Mouse (Mus musculus) retina, embryonic 14.5 days (tissue): ENCODE measurements at regions not wholly inside any gene's neighbourhood (a gene's known extent, or its start where the extent isn't known, plus 50 kb on each side); places are given as distances from the start of the nearest gene placed in this dataset.

Experiments used
- DNase-seq: peaks from one replicate; pipeline ENCODE4 v3.0.0-alpha.2; 2015; ENCODE audit warnings: low spot score

DNA sequence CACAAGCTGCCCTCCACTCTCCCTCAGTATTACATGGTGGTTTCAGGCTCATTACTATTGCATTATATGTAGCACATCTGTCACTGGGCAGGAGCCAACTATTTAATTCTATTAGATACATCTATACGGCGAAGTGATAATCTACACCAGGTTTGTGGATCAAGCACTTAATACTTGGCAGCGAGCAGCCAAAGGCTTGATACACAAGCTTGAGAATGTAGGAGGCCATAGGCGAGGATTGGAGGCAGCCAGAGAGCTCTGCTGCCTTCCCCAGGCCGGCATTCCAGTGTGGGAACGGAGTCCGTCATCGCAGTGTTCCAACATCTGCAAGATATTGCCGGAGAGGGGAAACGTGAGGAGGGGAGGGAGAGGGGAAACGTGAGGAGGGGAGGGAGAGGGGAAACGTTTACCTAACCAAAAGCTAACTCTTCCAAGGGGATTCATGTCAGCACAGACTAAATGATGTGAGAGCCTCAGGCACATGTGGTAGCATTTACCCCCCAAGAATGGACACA is 109.6 kb upstream of the Habp2 start:
- no peak for DNase-seq

DNA sequence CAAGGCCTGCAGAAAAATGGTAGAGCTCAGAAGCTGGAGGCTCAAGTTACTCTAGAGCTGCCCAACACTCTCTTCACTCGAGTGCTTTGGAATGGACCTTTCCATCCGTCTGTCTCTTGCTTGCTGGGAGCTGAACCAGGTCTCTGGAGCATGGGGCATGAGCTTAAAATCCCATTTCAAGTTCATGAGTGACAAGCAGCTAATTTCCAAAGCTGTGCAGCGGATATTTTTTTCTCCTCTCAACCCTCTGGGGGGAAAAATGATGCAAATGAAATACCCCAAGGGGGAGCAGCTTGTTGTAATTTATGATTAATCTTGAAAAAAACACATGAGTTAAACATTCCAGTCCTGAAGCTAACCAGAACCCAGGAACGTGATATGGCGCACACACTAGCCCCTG is 101.2 kb upstream of the Habp2 start:
- DNase-seq, result no peak

DNA sequence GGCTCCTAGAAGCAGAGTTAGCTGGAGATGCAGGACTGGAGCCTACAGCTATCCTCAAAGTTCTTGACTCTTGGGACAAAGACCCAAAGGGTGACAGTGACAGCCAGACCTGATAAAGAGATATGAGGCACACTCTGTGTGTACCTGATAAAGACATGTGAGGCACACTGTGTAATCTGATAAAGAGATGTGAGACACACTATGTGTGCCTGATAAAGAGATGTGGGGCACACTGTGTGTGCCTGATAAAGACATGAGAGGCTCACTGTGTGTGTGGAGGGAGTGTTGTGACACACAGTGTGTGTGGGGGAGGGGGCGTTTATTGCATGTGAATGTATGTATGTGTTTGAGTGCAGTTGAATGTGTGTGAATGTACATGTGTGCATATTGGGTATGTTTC is 97.8 kb upstream of the Habp2 start:
- no peak for DNase-seq

DNA sequence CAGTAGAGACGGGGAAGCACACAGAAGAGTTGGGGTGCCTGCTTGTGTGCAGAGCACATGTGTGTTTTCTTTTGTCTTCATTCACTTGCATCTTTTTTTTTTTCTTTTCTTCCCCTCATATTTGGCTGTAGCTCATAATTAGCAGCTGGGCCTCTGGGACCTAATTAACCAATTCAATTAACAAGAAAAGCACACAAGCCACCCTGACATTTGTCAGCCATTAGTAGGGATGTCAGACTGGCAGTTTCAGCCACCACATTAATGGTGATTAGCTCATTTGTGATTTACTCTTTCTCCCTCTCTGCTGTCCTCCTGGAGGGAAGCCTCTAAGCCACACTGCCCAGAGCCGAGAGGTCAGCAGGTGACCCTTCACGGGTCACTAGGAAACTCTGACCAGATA is 96.7 kb upstream of the Habp2 start:
- peak; percentile 43 for DNase-seq

DNA sequence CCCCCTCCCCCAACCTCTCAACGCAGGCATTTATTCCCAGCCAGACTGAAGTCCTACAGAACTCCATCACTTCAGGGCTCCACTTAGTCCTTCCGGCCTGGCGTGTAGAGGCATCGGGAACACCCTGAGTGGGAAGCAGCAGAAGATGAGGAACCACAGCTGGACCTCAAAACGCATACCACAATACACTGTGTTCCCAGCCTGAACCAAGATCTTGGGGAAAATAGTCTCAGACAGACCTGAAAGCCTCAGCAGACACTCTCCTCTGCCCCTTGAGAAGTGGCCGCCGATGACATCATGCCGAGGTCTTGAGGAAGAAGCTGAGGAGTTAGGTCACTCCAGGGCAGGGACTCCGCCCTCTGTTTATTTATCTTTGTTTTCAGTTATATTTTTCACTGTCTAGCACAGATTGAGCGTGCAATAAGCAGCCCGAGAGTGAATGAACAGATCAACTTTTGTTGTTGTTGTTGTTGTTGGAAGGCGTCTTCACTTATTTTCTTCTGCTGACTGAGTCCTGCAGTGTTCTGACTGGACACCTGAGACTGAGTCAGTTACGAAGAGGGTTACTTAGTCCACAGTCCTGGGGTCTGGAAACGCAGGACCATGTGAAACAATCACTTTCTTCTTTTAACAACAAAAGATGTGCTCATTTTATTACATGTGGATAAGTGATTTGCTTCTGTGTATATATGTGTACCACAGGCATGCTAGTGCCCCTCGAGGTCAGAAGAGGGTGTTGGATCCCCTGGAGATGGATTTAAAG is 88.3 kb upstream of the Habp2 start:
- DNase-seq, result no peak

DNA sequence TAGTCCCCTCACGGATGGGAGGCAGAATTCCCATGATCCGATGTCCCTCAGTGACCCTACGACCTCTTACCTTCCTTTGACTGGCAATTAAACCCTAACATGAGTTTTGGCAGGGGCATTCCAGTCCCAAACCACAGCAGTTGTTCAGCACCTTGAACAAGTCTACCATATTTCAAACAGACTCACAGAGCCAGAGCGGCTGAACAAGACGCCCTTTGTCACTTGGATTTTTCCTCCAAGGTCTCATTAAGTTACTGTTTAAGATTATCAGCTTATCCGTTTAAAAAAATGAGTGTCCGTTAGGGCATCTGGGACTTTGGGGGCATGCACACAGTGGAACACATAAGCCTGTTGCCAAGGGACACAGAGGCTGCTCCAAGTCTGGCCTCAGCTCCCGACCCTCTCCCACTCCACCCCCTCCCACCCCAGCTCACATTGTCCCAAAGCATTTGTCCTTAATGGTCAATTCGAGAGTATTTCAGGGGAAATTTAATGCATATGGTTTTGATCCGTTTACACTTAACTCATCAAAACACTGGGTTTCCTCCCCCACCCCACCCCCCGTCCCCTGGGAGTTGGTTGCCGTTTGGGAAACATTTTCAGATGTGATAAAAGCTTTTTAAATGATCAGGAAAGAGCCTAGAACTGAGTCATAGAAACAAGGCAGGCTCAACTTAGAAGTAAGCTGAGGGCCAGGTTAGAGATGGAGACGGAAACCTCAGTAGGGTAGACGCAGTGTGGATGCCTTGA is 87.4 kb upstream of the Habp2 start:
- DNase-seq, result peak; percentile 37

DNA sequence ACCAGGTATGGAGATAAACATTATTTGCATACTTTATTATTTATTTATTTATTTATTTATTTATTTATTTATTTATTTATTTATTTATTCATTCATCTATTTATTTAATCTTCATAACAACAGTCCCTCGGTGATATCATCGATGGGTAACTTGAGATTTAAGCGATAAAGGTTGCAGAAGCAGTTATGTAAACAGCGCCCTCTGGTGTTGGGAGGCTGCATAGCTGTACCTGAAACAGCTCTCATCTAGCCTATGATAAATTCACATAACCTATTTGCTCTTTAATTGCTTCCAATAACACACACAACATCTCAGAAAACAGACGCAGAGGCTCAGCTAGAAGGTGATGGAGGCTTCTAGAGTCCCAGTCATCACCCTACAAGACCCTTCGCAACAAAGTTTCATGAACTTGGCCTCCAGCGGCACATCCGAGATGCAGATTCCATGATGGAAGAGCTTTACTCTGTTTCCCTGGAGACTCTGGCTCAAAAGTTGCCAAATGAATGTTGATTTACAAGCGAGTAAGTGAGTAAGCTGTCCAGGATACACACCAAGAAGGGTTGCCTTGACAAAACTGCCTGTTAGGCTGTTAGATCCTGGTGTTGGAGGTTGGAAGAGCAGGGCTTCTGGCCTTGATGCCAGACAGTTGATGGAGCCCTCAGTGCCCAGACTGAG is 85.8 kb upstream of the Habp2 start:
- DNase-seq, result peak; percentile 50

DNA sequence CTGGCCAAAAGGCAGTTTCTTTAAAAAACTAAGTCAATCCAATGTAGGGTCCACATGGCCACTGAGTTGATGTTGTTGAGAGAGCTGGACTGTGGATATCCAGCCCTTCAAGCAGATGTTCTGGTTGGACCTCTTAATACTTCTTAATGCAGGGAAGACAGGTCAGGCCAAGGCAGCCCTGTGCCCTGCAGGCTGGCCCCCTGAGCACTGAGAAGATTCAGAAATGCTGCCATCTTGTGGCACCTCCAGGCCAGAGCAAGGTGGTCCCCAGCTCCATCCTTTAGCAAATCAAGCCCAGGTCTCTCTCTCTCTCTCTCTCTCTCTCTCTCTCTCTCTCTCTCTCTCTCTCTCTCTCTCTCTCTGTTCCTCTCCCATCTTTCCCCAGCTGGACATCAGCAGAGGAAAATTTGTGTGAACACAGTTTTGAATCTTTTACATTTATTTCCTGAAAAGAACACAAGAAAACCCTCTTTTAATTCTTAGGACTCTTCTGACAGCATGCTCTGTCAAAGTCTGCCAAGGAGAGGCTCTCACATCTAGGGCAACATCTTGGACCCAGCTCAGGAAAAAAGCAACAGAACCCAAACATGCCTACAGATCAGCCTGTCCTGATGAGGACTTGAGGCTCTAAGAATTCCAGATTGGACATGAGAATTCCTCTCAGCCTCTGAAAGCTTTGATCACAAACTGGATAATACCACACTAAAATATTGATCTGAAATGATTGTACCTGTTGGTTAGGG is 85.0 kb upstream of the Habp2 start:
- peak; percentile 84 for DNase-seq

DNA sequence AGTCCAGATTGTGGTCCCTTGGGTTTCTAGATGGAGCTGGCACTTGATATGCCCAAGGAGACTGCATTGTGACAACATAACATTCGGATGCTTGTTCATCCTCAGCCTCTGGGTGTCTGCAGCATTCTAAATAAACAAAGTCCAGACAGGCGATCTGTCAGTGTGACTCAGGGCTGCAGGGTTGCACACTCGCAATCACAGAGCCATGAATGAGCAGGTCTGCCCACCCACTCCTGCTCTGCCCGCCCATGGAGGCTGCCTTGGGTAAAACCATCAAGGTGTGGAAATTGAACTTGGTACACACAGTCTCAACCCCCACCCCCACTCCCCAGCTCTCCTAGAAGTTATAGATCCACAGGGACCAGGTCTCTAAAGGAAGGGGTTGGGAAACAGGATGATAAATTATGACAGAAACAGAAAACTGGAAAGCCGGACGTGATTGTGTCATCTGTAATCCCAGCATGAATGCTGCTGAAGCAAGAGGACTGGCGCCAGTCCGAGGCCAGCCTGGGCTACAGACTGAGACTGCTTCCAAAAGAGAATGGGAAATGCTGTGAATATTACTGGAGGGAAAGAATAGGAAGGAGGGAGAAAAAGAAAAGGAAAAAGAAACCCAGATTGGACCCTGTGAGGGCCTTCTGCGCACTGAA is 84.3 kb upstream of the Habp2 start:
- DNase-seq, result no peak

DNA sequence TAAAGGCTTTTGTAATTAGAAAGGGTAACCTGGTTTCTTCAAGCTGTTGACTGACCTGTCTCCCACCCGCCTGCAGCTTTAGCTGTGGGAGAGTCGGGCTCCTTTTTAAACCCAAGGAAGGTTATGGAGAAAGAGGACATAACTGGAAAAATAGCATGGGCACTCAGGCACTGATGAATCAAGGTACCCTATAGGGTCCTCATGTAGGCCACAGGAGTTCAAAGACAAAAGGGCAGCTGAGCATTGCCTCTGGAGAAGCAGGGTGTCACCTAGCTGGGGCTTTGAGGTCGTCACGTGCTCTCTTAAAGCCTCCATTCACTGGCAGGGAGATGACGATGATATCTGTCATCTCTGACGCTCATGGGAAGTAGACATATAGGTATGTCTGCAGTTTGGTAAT is 68.4 kb upstream of the Habp2 start:
- no peak for DNase-seq

DNA sequence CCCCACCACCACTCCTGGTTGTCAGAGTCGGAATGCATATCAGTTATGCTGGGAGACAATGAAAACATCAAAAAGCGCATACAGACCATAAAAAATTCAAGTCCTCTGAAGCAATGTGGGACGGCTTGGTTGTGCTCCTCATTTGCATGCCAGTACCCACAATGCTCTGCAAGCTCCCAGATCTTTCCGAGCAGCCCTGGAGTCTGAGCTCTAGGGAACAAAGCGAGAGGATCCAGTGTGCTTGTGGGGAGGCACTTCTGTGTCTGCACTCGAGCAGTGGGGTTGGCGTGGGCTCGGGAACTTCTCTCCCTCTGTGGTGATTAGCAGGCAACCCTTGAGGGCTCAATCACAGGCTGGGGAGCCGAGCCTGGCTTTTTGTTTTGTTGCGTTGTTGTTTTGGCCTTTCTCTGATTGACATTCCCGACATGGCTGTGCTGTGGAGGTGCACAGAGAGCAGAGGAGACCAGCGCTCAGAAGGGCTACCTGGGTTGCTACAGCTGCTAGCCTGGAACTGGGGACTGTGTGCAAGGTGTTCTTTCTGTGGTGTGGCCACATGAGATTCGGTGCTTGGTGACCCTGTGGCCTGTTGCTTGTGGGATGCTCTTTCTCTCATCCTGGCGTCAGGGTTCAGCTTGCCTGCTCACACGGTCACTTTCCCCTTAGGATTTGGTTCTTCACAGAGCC is 66.1 kb upstream of the Habp2 start:
- DNase-seq, result peak; percentile 32

DNA sequence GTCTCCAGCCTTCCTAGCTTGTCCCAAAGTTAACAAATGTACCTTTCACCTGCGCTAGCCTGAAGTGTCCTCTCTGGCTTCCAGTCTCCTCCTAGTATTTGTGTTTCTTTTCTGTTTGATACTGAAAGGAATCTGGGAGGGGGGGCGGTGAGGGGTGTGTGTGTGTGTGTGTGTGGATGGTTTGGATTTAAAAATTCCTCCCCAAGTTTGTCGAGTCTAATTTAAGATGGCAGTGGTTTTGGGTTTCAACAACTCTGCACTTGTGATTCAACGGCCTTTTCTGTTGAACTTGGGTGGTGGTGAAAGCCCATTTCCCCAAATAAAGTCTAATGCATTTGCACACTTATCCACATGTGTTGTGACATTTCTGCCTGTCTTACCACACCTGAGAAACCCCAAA is 64.4 kb upstream of the Habp2 start:
- no peak for DNase-seq

DNA sequence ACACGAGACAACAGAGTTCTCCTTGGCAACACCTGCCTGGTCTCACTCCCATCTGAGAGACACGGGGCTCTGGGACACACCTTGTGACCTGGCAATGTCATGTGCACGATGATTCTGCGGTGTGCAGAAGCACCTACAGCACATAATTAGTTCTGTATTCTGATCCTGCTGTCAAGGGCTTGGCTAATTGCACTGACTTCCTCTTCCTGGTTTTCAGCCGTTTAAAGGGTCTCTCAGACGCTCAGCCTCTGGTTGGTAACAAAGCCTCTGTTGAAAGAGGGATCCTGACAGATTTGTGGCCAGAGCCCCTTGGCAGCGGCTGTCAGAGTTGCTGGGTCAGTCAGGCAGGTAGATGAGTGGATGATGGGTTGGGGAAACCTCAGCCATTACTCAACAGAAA is 61.9 kb upstream of the Habp2 start:
- DNase-seq, result no peak

DNA sequence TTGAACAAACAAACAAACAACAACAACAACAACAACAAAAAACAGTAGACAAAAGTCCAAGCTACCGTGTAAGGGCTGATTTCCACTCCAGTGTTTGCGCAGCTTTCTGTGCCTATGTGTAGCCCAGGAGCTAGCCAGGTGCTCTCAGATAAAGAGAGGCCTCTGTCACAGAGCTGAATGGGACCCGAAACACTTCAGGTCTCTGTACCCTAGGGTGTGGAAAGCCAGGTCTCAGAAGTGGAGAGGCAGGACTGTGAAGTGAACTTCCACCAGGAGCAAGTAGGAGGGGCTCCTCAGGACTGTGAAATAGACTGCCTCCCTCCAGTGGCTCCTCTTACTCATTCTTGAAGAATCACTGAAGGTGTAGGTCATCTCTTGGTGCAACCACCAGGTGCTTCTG is 61.4 kb upstream of the Habp2 start:
- no peak for DNase-seq

DNA sequence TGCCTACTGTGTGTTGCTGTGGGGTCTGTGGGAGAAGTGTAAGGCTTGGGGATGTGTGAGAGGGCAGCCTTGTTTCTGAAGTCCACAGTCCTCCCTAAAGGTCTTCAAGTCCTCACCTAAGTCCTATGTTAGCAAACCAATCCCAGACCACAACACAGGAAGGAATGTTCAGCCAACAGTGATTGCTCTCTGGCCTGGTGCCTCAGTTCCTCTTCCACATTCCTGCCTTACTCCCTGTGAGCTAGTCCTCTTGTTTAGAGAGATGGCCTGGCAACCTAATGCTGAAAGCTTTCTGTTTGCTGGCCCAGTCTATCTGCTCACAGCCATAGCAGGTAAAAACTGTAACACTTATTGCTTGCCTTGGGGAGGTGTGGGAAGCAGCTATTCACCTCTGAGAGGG is 58.4 kb upstream of the Habp2 start:
- no peak for DNase-seq

DNA sequence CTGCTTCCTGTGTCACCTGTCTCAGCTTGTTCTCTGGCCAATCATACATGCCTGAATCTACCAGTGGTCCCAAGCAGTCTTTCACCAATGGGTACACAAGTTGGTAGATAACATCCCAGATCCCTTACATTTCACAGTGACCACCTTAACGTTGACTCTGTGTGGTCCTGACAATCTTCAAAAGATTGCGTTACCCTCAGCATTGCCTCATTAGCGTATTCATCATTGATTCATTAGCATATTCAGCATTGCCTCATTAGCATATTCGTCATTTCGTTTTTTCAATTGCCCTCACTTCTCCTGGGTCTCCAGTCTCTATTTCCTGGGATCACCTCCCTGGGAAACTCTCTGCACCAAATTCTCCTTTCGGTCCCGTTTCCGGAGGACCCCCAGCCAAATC is 55.5 kb upstream of the Habp2 start:
- no peak for DNase-seq

DNA sequence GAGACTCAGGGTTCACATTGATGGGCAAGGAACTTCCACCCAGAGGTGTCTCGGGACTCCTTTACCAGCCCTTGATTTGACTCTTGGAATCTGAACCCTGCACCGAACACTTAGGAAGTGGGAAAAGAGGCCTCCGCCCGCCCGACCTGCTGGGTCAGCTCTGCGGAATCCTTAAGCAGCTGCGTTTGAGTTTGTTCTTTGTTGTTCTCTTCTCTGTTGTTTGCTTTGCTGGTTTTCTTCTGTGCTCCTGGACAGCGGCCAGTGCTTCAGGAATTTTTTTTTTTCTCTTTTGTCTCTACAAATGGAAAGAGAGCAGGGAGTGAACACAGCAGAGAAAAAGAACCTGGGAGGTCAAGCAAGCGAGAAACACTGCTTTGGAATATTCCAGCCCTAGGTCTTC is 55.1 kb upstream of the Habp2 start:
- DNase-seq, result no peak

DNA sequence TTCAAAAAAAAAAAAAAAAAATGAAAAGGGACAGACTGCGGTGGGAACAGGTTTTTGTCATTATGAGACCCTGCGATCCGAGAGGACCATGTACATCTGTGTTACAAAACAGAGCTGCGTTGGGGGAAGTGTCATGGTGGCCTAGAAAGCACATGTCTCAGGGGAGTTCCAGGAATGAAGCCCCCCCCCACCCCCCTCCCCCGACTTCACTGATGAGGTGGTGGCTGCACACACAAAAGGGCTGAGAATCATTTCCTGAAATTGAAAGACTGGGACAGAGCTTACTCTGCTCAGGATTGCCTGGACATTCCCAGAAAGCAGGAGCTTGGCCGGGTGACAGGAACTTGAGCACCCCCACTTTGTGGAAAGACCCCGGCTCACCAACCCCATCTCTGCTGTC is 54.7 kb upstream of the Habp2 start:
- DNase-seq, result no peak

DNA sequence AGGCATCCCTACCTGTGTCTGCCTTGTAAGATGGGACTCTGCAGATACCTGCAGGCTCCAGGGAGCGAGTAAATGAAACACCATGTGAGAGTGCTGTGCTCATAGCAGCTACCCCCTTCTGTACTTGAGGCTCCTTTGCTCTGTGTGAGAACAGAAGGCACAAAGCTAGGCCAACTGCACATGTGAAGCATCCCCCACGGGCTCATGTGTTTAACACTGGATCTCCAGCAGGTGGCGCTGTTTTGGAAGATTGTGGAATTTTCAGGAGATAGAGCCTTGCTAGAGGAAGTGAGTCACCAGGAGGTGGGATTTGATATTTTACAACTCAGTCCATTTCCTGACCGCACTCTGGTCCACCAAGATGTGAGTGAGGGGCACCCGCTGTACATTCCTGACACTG is 54.0 kb upstream of the Habp2 start:
- no peak for DNase-seq

DNA sequence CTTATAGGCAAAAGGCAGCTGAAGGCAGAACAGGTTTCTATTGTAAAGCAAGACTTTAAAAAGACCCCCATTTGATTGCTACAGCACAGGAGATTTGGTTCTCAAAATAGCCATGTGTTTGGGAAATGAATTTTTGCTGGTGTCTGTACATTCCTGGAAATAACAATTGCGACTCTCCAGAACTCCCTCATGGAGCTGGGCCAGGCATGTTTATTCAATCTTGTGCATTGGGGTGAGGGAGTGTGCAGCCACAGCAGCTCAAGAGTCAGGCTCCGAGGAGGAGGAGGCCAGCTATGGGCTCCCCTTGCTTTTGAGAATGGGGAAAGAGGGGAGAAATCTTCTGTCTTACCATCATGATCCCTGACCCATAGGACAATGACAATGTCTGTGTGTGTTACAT is 51.9 kb upstream of the Habp2 start:
- DNase-seq, result no peak
